Mouse (Mus musculus): ENCODE data around the gene Tgfb2. TPM values are rescaled to one million over a fixed set of nuclear protein-coding genes. Genes with fewer than 3 reads are reported as not detected.
A peak's percentile ranks its signal among the peaks of the same experiment; 100 is the strongest.

The Tgfb2 gene
- polyA plus RNA-seq (2015; fragmentation: Nextera tagmentation; extraction: Ambion mirVana), result 15.4 and 17.1 TPM in 2 replicates

DNA sequence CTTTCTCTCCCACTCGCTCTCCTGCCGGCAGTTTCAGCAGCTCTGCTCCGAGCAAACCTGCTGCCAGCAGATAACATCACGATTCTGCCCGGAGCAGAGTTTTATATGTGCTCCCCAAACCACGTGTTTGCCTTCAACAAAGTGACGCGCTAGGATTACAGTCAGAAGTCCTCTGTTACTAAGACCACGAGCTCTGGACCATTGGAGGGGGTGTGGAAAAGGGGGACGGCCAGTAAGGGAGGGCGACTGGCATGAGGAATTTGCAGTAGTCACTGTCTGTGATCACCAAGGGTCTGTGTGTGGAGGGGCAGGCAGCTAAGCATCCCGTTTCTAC is at the start of gene Tgfb2:
TSS of gene Tgfb2 (minus strand) at position 75 of the 334 bp plus-strand sequence.
- H3K36me3 ChIP-seq (ENCODE audit: insufficient read depth, low read length), result no peaks in the 10 kb centered on the region
- TF ChIP-seq CTCF (IDR thresholded peaks at IDR 0.05; ENCODE audit: low read depth), result no peak
- H3K4me2 ChIP-seq (ENCODE audit: low read length), result peak within 1 kb of the TSS; percentile 92
- peak; percentile 62 for DNase-seq (ENCODE audit: low spot score)
- H3K9ac ChIP-seq (ENCODE audit: low read depth, low read length), result peak within 1 kb of the TSS; percentile 63
- H3K9me3 ChIP-seq (replicated peaks; ENCODE audit: low read length), result no peaks in the 10 kb centered on the region
- no peaks in the 10 kb centered on the region for H3K27me3 ChIP-seq (ENCODE audit: insufficient read depth, low read length)
- peak within 1 kb of the TSS; percentile 49 for H3K4me3 ChIP-seq (replicated peaks; ENCODE audit: low read depth, low read length)
- WGBS, result 2% methylated on average over 12 of the region's 12 CpGs
- H3K4me1 ChIP-seq (replicated peaks; ENCODE audit: insufficient read depth, low read length), result 0 out of 2 replicates have a peak, but pooled peaks cover 3% of the 10 kb centered on the region
- peak within 1 kb of the TSS; percentile 63; the same call in 1 of the 2 replicates for H3K27ac ChIP-seq
- peak; percentile 19; the same call in 1 of the 2 replicates for ATAC-seq (replicated peaks; ENCODE audit: low FRiP score, low read depth)

DNA sequence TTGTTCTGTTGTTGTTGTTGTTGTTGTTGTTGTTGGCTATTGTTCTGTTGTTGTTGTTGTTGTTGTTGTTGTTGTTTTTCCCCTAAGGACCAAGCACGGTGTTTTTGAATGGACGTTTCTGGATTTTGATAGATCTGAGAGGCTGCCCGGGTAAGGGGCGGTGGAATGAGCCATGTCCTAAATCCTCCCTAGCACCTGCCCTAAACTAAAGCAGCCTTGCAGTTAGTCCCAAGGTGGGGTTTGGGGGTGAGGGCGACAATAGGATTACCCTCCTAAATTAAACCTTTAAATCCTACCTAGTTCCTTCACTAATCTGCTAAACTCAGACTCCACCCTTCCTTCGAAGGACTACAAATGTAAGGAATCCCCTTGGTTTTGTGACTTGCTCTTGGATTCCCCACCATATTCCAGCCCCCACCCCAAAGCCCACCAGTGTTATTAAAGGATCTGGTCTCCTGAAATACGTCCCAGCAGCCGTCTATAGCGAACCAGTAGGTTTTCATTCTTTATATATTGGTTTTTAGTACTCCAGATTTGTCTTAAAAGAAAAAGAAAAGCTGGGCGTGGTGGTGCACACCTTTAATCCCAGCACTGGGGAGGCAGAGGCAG is 44.0 kb upstream of the Tgfb2 start:
- ATAC-seq (replicated peaks; ENCODE audit: low FRiP score, low read depth) (peak; percentile 47; the same call in 1 of the 2 replicates), DNase-seq (ENCODE audit: low spot score) (peak; percentile 23)
- no peaks in the 10 kb centered on the region for H3K27me3 ChIP-seq (ENCODE audit: insufficient read depth, low read length)
- WGBS, result 38% methylated on average over 10 of the region's 10 CpGs
- peaks cover 13% of the 10 kb centered on the region for H3K4me1 ChIP-seq (replicated peaks; ENCODE audit: insufficient read depth, low read length)
- H3K4me3 ChIP-seq (replicated peaks; ENCODE audit: low read depth, low read length), result peak overlapping the region; percentile 77
- no peaks in the 10 kb centered on the region for H3K9me3 ChIP-seq (replicated peaks; ENCODE audit: low read length)
- no peak for TF ChIP-seq CTCF (IDR thresholded peaks at IDR 0.05; ENCODE audit: low read depth)
- peak overlapping the region; percentile 83 for H3K27ac ChIP-seq
- peak overlapping the region; percentile 83 for H3K9ac ChIP-seq (ENCODE audit: low read depth, low read length)
- H3K4me2 ChIP-seq (ENCODE audit: low read length), result peak overlapping the region; percentile 85
- H3K36me3 ChIP-seq (ENCODE audit: insufficient read depth, low read length), result no peaks in the 10 kb centered on the region

DNA sequence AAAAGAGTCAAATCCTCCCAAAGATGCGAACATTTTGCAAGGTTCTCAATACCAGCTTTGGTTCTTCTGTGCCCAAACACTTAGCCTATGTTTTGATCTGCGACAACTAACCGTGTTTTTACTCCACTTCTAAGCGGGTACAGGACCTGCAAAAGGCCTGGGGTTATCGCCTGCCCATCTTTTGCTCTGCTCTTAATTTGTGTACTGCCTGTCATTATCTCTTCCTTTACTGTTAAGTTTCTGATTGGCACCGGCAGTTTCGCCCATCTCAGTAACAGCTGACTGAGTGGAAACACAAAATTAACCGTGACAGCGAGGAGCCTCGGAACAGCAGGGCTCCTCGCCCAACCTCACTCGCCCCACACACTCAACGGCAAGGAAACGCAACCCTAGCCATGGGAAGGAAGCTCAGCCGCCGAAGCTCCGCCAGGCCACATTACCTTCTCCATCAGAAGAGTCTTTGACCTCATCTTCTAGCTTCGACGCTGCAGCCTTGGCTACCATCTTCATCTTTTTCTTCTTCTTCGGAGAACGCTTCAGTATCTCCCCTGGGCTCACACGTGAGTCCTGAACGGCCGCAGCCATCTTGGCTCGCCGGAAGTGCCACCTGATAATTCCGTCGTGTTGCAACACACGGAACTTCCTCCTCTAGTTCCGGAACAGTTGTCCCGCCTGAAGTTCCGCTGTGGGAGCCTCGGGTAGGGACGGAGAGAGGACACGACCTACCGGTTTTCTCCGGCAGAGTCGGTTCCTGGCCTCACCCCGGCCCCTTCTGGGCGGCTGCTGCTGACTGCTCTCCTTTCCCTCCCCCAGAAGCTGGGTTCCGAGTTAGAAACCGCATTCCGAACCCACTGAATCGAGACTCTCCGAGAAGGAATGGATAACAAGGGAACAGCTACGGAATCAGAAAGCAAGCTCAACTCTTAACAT is 43.2 kb upstream of the Tgfb2 start, which contains the start of gene Rrp15:
TSS of gene Rrp15 (minus strand) at position 635 of the 930 bp plus-strand sequence.
- TF ChIP-seq CTCF (IDR thresholded peaks at IDR 0.05; ENCODE audit: low read depth), result no peak

DNA sequence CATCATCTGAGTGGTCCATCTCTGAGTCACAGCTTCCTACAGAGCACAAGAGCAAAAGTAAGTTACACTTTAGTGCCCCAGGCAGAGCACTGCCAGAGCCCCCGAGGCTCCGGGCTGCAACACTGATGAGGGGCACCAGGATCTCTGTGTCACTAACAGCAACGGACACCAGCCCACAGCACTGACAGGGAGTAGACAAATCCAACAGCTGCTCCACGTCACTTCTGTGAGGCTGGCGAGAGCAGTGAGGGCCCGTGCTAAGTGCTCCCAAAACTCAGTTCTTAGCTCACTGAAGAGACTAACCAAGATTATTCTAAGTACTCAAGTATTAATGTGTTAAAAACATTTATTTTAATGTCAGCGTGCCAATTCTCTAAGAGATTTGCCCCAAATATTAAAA is 34.0 kb upstream of the Tgfb2 start:
- no peak overlapping the region for H3K9ac ChIP-seq (ENCODE audit: low read depth, low read length)
- WGBS, result 54% methylated on average over 7 of the region's 7 CpGs
- no peaks in the 10 kb centered on the region for H3K9me3 ChIP-seq (replicated peaks; ENCODE audit: low read length)
- TF ChIP-seq CTCF (IDR thresholded peaks at IDR 0.05; ENCODE audit: low read depth), result no peak
- no peaks in the 10 kb centered on the region for H3K4me1 ChIP-seq (replicated peaks; ENCODE audit: insufficient read depth, low read length)
- no peak overlapping the region for H3K27ac ChIP-seq
- no peak for ATAC-seq (replicated peaks; ENCODE audit: low FRiP score, low read depth)
- H3K4me3 ChIP-seq (replicated peaks; ENCODE audit: low read depth, low read length), result no peak overlapping the region
- DNase-seq (ENCODE audit: low spot score), result no peak
- no peaks in the 10 kb centered on the region for H3K27me3 ChIP-seq (ENCODE audit: insufficient read depth, low read length)
- peaks cover 12% of the 10 kb centered on the region; the same call in 1 of the 2 replicates for H3K36me3 ChIP-seq (ENCODE audit: insufficient read depth, low read length)
- H3K4me2 ChIP-seq (ENCODE audit: low read length), result no peak overlapping the region

More for the DNA sequence above, 43.2 kb upstream of the Tgfb2 start, which contains the start of gene Rrp15:
- DNase-seq (ENCODE audit: low spot score), result peak; percentile 91
- peak; percentile 95 for ATAC-seq (replicated peaks; ENCODE audit: low FRiP score, low read depth)
- peak within 1 kb of the TSS; percentile 77 for H3K4me3 ChIP-seq (replicated peaks; ENCODE audit: low read depth, low read length)
- H3K4me2 ChIP-seq (ENCODE audit: low read length), result peak within 1 kb of the TSS; percentile 85
- H3K9me3 ChIP-seq (replicated peaks; ENCODE audit: low read length), result no peaks in the 10 kb centered on the region
- peaks cover 13% of the 10 kb centered on the region for H3K4me1 ChIP-seq (replicated peaks; ENCODE audit: insufficient read depth, low read length)
- H3K27me3 ChIP-seq (ENCODE audit: insufficient read depth, low read length), result no peaks in the 10 kb centered on the region
- H3K27ac ChIP-seq, result peak within 1 kb of the TSS; percentile 83
- under 1% methylated on average over 46 of the region's 46 CpGs for WGBS
- no peaks in the 10 kb centered on the region for H3K36me3 ChIP-seq (ENCODE audit: insufficient read depth, low read length)
- H3K9ac ChIP-seq (ENCODE audit: low read depth, low read length), result peak within 1 kb of the TSS; percentile 83

DNA sequence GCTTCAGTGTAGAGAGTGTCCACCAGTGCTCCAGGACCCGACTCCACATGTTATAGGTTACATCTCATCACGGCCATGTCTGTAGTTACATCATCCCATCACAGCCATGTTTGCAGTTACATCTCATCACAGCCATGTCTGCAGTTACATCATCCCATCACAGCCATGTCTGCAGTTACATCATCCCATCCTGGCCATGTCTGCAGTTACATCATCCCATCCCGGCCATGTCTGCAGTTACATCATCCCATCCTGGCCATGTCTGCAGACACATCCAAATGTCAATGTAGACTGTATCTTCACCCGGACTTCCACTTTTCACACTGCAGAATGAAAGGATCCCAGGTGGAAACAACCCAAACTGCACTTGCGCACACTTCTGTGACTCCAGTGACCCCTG is 29.7 kb upstream of the Tgfb2 start:
- ATAC-seq (replicated peaks; ENCODE audit: low FRiP score, low read depth), result no peak
- H3K4me1 ChIP-seq (replicated peaks; ENCODE audit: insufficient read depth, low read length), result no peaks in the 10 kb centered on the region
- H3K9ac ChIP-seq (ENCODE audit: low read depth, low read length), result no peak overlapping the region
- no peak overlapping the region for H3K4me2 ChIP-seq (ENCODE audit: low read length)
- peaks cover 12% of the 10 kb centered on the region; the same call in 1 of the 2 replicates for H3K36me3 ChIP-seq (ENCODE audit: insufficient read depth, low read length)
- no peak for DNase-seq (ENCODE audit: low spot score)
- no peak overlapping the region for H3K27ac ChIP-seq
- no peak for TF ChIP-seq CTCF (IDR thresholded peaks at IDR 0.05; ENCODE audit: low read depth)
- no peak overlapping the region for H3K4me3 ChIP-seq (replicated peaks; ENCODE audit: low read depth, low read length)
- H3K9me3 ChIP-seq (replicated peaks; ENCODE audit: low read length), result no peaks in the 10 kb centered on the region
- H3K27me3 ChIP-seq (ENCODE audit: insufficient read depth, low read length), result no peaks in the 10 kb centered on the region
- WGBS, result 98% methylated on average over 5 of the region's 5 CpGs

DNA sequence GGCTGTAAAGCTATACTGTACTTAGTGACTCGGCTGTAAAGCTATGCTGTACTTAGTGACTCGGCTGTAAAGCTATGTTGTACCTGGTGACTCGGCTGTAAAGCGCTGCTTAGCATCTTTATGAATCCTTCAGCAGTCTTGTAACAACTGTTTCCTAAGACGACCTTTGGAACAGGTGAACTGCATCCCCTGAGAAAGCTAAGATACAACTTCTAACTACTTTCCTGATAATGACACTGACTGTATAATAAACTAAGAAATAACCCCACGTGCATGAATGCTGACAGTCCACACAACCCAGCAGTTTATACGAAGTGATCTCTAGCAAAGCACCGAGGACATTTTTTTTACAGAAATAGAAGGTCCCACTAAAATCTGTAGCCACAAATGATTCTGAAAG is 27.3 kb upstream of the Tgfb2 start:
- ATAC-seq (replicated peaks; ENCODE audit: low FRiP score, low read depth), result no peak
- H3K36me3 ChIP-seq (ENCODE audit: insufficient read depth, low read length), result peaks cover 12% of the 10 kb centered on the region; the same call in 1 of the 2 replicates

More for the DNA sequence above, 27.3 kb upstream of the Tgfb2 start:
- H3K9me3 ChIP-seq (replicated peaks; ENCODE audit: low read length), result no peaks in the 10 kb centered on the region
- no peaks in the 10 kb centered on the region for H3K4me1 ChIP-seq (replicated peaks; ENCODE audit: insufficient read depth, low read length)
- no peak overlapping the region for H3K9ac ChIP-seq (ENCODE audit: low read depth, low read length)
- 95% methylated on average over 8 of the region's 8 CpGs for WGBS
- no peaks in the 10 kb centered on the region for H3K27me3 ChIP-seq (ENCODE audit: insufficient read depth, low read length)
- H3K4me2 ChIP-seq (ENCODE audit: low read length), result no peak overlapping the region
- no peak overlapping the region for H3K4me3 ChIP-seq (replicated peaks; ENCODE audit: low read depth, low read length)
- DNase-seq (ENCODE audit: low spot score), result no peak
- no peak for TF ChIP-seq CTCF (IDR thresholded peaks at IDR 0.05; ENCODE audit: low read depth)
- no peak overlapping the region for H3K27ac ChIP-seq
